Mouse (Mus musculus) left cerebral cortex, postnatal 4 days (tissue): ENCODE results near the gene Sarnp. TPM values are rescaled to one million over a fixed set of nuclear protein-coding genes. Genes with fewer than 3 reads are reported as not detected.

Source experiments
- DNase-seq: peaks from one replicate; pipeline ENCODE4 v3.0.0-alpha.2; 2022
- intact Hi-C: fragments of 180-260 bp; cut with DNase I; formaldehyde crosslinking; loops from one replicate; pipeline ENCODE4 v1.15.1; 2025
- total RNA-seq, 2 experiments: library from RNA; stranded (reverse); gene quantifications; 2 replicates each; pipeline ENCODE4 v1.2.3; 2021

Sarnp gene
- total RNA-seq, 2 experiments from 2014 or later, result 50.9 to 53.4 TPM

DNA sequence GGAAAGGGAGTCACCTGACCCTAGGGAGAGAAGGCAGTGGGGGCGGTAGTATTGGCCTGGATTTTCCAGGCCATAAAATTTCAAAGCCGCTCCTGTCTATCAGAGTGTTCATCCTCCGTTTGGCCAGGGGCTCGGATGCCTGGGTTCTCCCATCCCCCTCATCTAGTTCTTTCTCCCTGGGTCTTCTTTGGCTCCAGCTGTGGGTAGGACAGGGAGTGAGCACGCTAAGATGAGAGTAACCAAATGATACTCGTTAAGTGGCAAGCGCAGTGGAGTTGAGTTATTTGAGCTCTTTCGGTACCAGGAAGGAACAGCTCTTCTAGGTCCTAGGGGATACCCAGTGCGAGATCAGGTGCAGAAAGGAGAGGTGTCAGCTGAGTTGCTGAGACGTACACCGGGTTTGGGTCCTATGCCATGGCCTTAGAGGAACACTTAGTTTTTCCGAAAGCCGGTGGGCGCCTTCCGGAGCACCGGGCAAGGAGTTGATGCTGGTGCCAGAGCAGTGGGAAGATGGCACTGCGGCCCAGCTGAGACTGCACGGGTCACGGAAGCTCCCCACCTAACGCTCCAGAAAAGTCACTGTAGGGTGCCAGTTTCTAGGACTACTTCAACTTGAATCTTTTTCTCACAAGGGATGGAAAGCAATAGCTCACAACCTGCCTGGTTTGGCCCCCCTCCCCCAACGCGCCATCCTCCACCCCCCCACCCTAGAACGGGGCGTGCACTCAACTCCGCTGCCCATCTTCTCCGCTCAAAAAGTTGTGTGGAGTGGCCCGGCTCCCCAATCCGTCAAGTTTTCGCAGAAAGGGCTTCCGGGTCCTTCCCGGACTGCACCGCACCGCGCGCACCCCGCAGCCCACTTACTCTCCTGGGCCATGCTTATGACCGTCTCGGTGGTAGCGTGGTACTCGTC lies 73.5 kb downstream of the Sarnp start:
- DNase-seq, result peak; percentile 24
- intact Hi-C loops, result no loop called here

DNA sequence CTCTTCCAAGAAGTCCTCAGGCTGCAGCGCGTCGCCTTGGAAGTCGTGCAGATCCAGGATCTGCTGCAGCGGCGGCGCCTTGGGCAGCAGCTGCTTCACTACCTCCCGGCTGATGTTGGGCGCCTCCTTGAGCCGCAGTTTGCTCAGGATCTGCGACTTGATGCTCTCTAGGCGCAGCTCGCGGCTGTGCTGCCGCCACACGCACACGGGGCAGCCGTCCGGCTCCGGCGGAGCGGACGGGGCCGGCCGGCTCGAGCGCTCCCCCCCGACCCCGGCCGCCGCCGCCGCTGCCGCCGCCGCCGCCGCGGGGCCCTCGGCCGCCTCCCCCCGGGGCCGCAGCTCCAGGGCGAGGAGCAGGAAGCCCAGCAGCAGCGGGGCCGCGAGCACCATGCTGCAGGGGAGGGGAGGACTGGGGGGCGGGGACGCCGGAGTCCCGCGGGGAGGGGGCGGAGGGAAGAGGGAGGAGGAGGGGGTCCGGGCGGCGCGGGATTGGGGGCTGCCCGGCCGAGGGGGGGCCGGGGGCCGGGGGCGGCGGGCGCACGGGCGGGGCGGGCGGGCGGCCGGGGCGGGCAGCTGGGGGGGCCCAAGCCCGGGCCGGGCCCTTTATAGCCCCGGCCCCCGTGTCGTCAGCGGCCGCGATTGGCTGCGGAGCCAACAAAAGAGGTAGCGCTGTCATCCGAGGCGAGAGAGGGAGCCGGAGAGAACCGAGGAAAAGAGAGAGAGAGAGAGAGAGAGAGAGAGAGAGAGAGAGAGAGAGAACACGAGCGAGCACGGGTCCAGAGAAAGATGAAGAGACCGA lies 74.4 kb downstream of the Sarnp start, which contains the start of gene Gdf11:
Gene Gdf11, minus strand, starts transcription at position 423 of the 799 bp plus-strand sequence.
- intact Hi-C loops, result no loop called here
- DNase-seq, result peak; percentile 86

DNA sequence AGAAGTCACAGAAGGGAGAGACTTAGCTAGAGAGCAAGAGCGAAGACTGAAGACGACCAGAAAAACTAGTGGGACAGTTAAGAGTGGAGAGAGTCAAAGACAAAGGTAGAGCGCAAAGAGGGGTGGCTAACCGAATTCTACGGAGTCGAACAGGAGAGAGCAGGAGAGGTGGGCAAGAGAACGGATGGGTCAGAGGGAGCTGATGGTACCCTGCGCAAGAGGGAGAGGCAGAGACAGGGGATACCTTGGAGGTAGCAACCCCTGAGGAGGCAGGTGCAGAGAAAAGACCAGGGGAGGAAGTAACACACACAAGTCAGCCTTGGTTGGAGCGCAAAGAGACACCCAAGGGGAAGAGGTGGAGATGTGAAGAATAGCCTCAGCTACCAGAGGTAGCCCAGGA lies 75.1 kb downstream of the Sarnp start:
- no peak for DNase-seq

GRCm38 (mm10) chr10:128895437-128895836 lies 78.3 kb downstream of the Sarnp start:
- intact Hi-C loops, result no loop called here
- DNase-seq, result peak; percentile 74

More for the DNA sequence above, 75.1 kb downstream of the Sarnp start:
- intact Hi-C loops, result no loop called here

- peak; percentile 88 for DNase-seq
- intact Hi-C loops, result no loop called here
These were observed 79.0 kb downstream of the Sarnp start for GRCm38 (mm10) chr10:128895952-128896693.

GRCm38 (mm10) chr10:128896807-128897206 lies 79.7 kb downstream of the Sarnp start:
- intact Hi-C loops, result no loop called here
- no peak for DNase-seq

GRCm38 (mm10) chr10:128897501-128897900 lies 80.4 kb downstream of the Sarnp start:
- DNase-seq, result peak; percentile 34
- intact Hi-C loops, result no loop called here

DNA sequence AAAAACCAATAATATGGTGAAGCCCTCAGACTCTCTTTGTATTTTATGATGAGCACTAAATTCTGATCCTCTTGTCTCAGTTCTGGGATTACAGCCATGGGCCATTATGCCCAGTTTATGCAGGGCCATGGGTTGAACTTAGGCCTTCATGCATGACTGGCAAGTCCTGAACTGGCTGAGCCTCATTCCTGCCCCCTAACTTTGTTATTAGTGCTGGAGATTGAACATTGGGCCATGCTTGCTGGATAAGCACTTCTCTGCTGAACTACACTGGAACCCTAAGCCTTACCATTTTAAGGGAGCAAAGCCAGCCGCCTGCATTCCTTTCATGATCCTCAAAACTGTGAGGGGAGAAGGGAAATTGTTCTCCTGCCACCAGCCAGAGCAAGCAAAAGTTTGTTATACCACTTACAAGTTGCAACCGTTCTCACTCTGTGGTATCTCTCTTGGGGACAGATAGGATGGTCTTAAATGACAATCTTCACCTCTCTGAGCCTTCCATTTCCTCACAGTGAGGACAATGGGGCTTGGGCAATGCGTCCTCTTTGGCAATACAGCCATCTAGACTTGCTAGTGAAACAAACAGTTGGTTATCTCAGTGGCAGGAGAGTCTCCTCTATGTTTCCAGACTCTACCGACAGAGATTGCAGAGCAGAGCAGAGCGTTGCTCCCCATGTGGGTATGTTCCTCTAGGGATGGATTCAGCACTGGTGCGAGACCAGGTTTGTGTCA lies 82.8 kb downstream of the Sarnp start:
- DNase-seq, result no peak
- intact Hi-C loops, result no loop called here

GRCm38 (mm10) chr10:128900698-128901097 lies 83.6 kb downstream of the Sarnp start, which contains the start of gene Cd63:
Cd63 (plus strand) TSS chr10:128900989.
- intact Hi-C loops, result no loop called here
- DNase-seq, result no peak

DNA sequence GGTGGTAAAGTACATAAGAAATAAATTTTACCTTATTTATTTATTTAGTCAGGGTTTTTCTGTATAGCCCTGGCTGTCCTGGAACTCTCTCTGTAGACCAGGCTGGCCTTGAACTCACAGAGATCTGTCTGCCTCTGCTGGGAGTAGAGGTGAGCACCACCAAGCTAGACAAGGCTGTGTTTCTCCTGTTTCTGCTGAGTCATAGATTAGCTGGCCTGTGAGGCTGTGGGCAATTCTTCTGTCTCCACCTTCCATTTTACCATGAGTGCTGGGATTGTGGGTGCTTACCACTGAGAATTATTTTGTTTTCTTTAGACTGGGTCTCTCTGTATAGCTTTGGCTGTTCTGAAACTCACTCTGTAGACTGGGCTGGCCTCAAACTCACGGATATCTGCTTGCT lies 84.3 kb downstream of the Sarnp start:
- no peak for DNase-seq
- intact Hi-C loops, result no loop called here

DNA sequence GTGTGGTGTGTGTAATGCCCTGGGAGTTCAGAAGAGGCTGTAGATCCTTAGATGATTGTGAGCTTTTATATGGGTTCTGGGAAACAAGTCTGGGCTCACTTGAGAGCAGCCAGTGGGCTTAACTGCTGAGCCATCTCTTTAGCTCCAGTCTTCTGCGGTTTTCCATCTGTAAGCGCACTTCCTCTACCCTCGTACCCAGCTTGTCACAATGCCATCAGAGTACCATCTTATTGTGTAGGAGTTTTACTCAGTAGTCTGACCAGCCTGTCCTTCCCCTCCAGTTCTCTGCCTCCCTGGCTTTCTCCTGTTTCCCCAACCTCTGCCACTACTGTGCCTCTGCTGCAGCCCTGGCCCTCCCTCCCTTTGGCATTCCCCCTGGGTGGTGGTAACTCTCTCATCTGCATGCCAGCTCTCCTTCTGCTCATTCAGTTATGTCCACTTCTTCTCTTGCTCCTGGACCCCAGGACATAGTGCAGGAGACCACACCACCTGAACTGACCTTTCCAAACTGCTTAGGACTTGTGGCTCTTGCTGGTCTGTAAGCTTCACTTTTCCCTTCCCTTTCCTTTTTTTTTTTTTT lies 85.4 kb downstream of the Sarnp start:
- no peak for DNase-seq
- intact Hi-C loops, result no loop called here

DNA sequence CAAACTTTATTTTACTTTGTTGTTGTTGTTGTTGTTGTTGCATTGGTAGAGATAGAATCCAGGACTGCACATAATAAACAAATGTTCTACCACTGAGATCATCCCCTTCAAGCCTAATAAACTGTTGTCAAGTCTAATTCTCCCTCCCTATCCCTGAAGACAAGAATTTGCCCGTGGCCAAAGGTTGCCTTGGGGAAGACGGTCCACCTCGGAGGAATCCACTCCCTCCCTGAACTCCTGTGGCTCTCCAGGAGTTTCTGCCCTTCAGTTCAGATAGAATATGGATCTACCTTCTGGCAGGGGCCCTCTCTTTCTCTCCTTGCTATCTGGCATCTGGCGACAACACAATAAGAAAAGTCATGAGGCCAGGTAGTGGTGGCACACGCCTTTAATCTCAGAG lies 87.7 kb downstream of the Sarnp start:
- intact Hi-C loops, result no loop called here
- DNase-seq, result no peak

DNA sequence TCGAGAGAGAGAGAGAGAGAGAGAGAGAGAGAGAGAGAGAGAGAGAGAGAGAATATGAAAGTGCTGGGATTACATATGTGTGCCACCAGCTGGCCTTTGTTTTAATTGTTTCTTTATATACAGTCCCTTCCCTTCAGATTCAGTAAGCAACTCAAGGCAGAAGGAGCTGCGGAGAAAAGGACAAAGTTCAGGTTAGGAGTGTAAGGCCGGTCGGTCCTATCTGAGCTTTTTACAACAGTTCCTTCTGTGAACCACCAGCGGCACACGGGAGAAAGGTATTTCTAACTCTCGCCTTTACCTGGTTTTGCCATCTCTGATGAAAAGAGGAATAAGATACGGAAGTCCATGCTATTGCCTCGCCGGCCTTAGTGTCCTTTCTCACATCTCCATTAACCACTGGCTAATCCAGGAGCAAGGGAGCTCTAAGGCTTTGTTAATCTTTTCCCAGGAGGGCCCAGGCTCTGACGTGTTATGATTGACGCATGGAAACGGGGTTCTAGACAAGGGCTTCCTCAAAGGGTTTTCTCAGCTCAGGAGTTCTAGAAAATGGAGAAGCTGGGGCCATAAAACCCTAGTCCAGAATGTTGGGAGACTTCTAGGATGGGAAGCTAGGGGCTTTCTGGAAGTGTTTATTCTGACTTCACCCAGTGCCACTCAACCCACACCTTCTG lies 91.8 kb downstream of the Sarnp start:
- intact Hi-C loops, result no loop called here
- no peak for DNase-seq

DNA sequence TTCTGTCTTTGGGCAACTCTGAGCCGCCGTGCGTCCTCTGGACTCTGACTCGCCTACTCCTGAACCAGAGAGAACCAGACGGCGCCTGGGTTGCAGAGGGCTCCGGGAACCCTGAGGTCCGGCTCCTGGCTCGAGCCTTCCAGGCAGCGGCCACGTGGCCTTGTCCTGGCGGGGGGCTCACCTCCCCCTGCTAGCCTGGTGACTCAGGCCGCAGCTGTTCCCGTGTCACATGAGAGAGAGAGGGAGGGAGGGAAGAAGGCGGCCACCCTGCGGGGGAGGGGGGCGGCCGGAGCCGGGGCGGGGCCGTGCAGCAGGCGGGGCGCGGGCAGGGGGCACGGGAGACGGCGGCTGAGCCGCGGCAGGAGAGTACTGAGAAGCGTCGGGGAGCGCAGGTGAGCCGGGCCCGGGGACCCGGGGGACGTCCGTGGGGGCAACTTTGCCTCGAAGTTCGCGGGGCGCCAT lies 92.5 kb downstream of the Sarnp start:
- DNase-seq, result peak; percentile 91
- intact Hi-C loops, result no loop called here

- intact Hi-C loops, result no loop called here
- peak; percentile 87 for DNase-seq
These were observed 93.1 kb downstream of the Sarnp start for GRCm38 (mm10) chr10:128910066-128910841.

DNA sequence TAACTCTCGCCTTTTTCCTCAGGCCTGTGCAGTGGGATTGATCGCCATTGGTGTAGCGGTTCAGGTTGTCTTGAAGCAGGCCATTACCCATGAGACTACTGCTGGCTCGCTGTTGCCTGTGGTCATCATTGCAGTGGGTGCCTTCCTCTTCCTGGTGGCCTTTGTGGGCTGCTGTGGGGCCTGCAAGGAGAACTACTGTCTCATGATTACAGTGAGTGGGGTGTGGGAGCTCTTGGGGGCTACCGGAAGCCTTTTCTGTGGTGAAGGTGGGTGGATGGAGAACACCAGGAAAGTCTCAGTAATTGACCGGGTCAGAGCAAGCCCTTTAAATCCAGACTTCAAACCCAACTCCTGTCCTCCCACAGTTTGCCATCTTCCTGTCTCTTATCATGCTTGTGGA lies 94.3 kb downstream of the Sarnp start:
- intact Hi-C loops, result no loop called here
- DNase-seq, result no peak

GRCm38 (mm10) chr10:128912268-128912667 lies 95.1 kb downstream of the Sarnp start:
- DNase-seq, result no peak
- intact Hi-C loops, result no loop called here

- intact Hi-C loops, result no loop called here
- DNase-seq, result no peak
These were observed 95.7 kb downstream of the Sarnp start for GRCm38 (mm10) chr10:128912791-128913190.
